Mouse (Mus musculus): ENCODE results near the gene Zfp688. TPM values are rescaled to one million over a fixed set of nuclear protein-coding genes. Genes with fewer than 3 reads are reported as not detected.
"Not testable (repeated sequence)": the region's sequence is repeated elsewhere in the genome, so short reads cannot be mapped to it uniquely, and the experiment has no call there.

Gene Zfp688
- total and polyA plus RNA-seq, 2 experiments: 3.0 to 8.5 TPM

- TF ChIP-seq POLR2A (IDR thresholded peaks at IDR 0.05; ENCODE audit: extremely low read depth, insufficient read depth, low read length) (no peak), CTCF (IDR thresholded peaks at IDR 0.05; ENCODE audit: low read depth, low read length) (no peak)
- Histone ChIP-seq H3K27me3 (ENCODE audit: control insufficient read depth, insufficient read depth, low read length) (no peaks in the 10 kb centered on the region), H3K36me3 (ENCODE audit: control insufficient read depth, insufficient read depth, low read length) (peaks cover 5% of the 10 kb centered on the region; the same call in 1 of the 2 replicates), H3K4me1 (ENCODE audit: control insufficient read depth, insufficient read depth, low read length) (peaks cover 4% of the 10 kb centered on the region; the same call in 1 of the 2 replicates), H3K4me3 (ENCODE audit: insufficient read depth, low read depth, low read length) (no peak overlapping the region), H3K79me2 (ENCODE audit: control insufficient read depth, insufficient read depth, low read length) (peaks cover 6% of the 10 kb centered on the region; the same call in 1 of the 2 replicates), H3K27ac (replicated peaks; ENCODE audit: insufficient read depth, low read depth, low read length) (no peak overlapping the region), H3K9ac (ENCODE audit: low read depth, low read length) (no peak overlapping the region)
- DNase-seq (ENCODE audit: extremely low read depth, low read depth, low spot score): no peak
- 95% methylated on average over 3 of the region's 3 CpGs for WGBS
Measured at GRCm38 (mm10) chr7:127465191-127465590, 43.3 kb upstream of the Zfp688 start.

- H3K4me1 ChIP-seq (ENCODE audit: control insufficient read depth, insufficient read depth, low read length); H3K9ac ChIP-seq (ENCODE audit: low read depth, low read length); H3K27ac ChIP-seq (replicated peaks; ENCODE audit: insufficient read depth, low read depth, low read length); H3K27me3 ChIP-seq (ENCODE audit: control insufficient read depth, insufficient read depth, low read length); H3K79me2 ChIP-seq (ENCODE audit: control insufficient read depth, insufficient read depth, low read length); H3K4me3 ChIP-seq (ENCODE audit: insufficient read depth, low read depth, low read length); DNase-seq (ENCODE audit: extremely low read depth, low read depth, low spot score): not testable (repeated sequence)
- 92% methylated on average over 8 of the region's 8 CpGs for WGBS
- peaks cover 17% of the 10 kb centered on the region for H3K36me3 ChIP-seq (ENCODE audit: control insufficient read depth, insufficient read depth, low read length)
Measured at GRCm38 (mm10) chr7:127459311-127459710, 37.4 kb upstream of the Zfp688 start, which contains the start of gene Prr14. Gene Prr14 (plus strand): TSS chr7:127459611.

GRCm38 (mm10) chr7:127458371-127459122 is 36.7 kb upstream of the Zfp688 start:
- H3K27ac ChIP-seq (replicated peaks; ENCODE audit: insufficient read depth, low read depth, low read length); DNase-seq (ENCODE audit: extremely low read depth, low read depth, low spot score): not testable (repeated sequence)

GRCm38 (mm10) chr7:127454905-127455304 is 33.0 kb upstream of the Zfp688 start:
- Histone ChIP-seq H3K4me1 (ENCODE audit: control insufficient read depth, insufficient read depth, low read length) (peaks cover 2% of the 10 kb centered on the region; the same call in 1 of the 2 replicates), H3K36me3 (ENCODE audit: control insufficient read depth, insufficient read depth, low read length) (peaks cover 11% of the 10 kb centered on the region), H3K9ac (ENCODE audit: low read depth, low read length) (no peak overlapping the region), H3K27me3 (ENCODE audit: control insufficient read depth, insufficient read depth, low read length) (no peaks in the 10 kb centered on the region), H3K4me3 (ENCODE audit: insufficient read depth, low read depth, low read length) (no peak overlapping the region), H3K27ac (replicated peaks; ENCODE audit: insufficient read depth, low read depth, low read length) (no peak overlapping the region), H3K79me2 (ENCODE audit: control insufficient read depth, insufficient read depth, low read length) (peaks cover 7% of the 10 kb centered on the region; the same call in 1 of the 2 replicates)
- TF ChIP-seq POLR2A (IDR thresholded peaks at IDR 0.05; ENCODE audit: extremely low read depth, insufficient read depth, low read length): no peak
- TF ChIP-seq CTCF (IDR thresholded peaks at IDR 0.05; ENCODE audit: low read depth, low read length): no peak
- WGBS: 86% methylated on average over 7 of the region's 7 CpGs
- no peak for DNase-seq (ENCODE audit: extremely low read depth, low read depth, low spot score)

More at GRCm38 (mm10) chr7:127458371-127459122, 36.7 kb upstream of the Zfp688 start:
- H3K4me3 ChIP-seq (ENCODE audit: insufficient read depth, low read depth, low read length); H3K79me2 ChIP-seq (ENCODE audit: control insufficient read depth, insufficient read depth, low read length); H3K9ac ChIP-seq (ENCODE audit: low read depth, low read length); H3K27me3 ChIP-seq (ENCODE audit: control insufficient read depth, insufficient read depth, low read length); H3K4me1 ChIP-seq (ENCODE audit: control insufficient read depth, insufficient read depth, low read length): not testable (repeated sequence)
- WGBS: 87% methylated on average over 3 of the region's 3 CpGs
- peaks cover 17% of the 10 kb centered on the region for H3K36me3 ChIP-seq (ENCODE audit: control insufficient read depth, insufficient read depth, low read length)

GRCm38 (mm10) chr7:127453056-127453455 is 31.2 kb upstream of the Zfp688 start:
- H3K36me3 ChIP-seq (ENCODE audit: control insufficient read depth, insufficient read depth, low read length): peaks cover 11% of the 10 kb centered on the region
- WGBS: 93% methylated on average over 2 of the region's 2 CpGs
- no peaks in the 10 kb centered on the region for H3K27me3 ChIP-seq (ENCODE audit: control insufficient read depth, insufficient read depth, low read length)
- TF ChIP-seq POLR2A (IDR thresholded peaks at IDR 0.05; ENCODE audit: extremely low read depth, insufficient read depth, low read length) (no peak), CTCF (IDR thresholded peaks at IDR 0.05; ENCODE audit: low read depth, low read length) (no peak)
- peaks cover 12% of the 10 kb centered on the region; the same call in 1 of the 2 replicates for H3K79me2 ChIP-seq (ENCODE audit: control insufficient read depth, insufficient read depth, low read length)
- H3K27ac ChIP-seq (replicated peaks; ENCODE audit: insufficient read depth, low read depth, low read length): no peak overlapping the region
- H3K4me1 ChIP-seq (ENCODE audit: control insufficient read depth, insufficient read depth, low read length): peaks cover 11% of the 10 kb centered on the region
- no peak overlapping the region for H3K9ac ChIP-seq (ENCODE audit: low read depth, low read length)
- H3K4me3 ChIP-seq (ENCODE audit: insufficient read depth, low read depth, low read length): no peak overlapping the region
- DNase-seq (ENCODE audit: extremely low read depth, low read depth, low spot score): no peak

- no peak for DNase-seq (ENCODE audit: extremely low read depth, low read depth, low spot score)
- TF ChIP-seq CTCF (IDR thresholded peaks at IDR 0.05; ENCODE audit: low read depth, low read length): no peak
- no peak for TF ChIP-seq POLR2A (IDR thresholded peaks at IDR 0.05; ENCODE audit: extremely low read depth, insufficient read depth, low read length)
- Histone ChIP-seq H3K4me1 (ENCODE audit: control insufficient read depth, insufficient read depth, low read length) (peaks cover 11% of the 10 kb centered on the region), H3K27ac (replicated peaks; ENCODE audit: insufficient read depth, low read depth, low read length) (no peak overlapping the region), H3K27me3 (ENCODE audit: control insufficient read depth, insufficient read depth, low read length) (no peaks in the 10 kb centered on the region), H3K9ac (ENCODE audit: low read depth, low read length) (no peak overlapping the region), H3K36me3 (ENCODE audit: control insufficient read depth, insufficient read depth, low read length) (peaks cover 1% of the 10 kb centered on the region), H3K79me2 (ENCODE audit: control insufficient read depth, insufficient read depth, low read length) (peaks cover 12% of the 10 kb centered on the region; the same call in 1 of the 2 replicates), H3K4me3 (ENCODE audit: insufficient read depth, low read depth, low read length) (no peak overlapping the region)
- 87% methylated on average over 7 of the region's 7 CpGs for WGBS
Measured at GRCm38 (mm10) chr7:127449966-127450365, 28.1 kb upstream of the Zfp688 start.
